Mouse (Mus musculus) forebrain, embryonic 16.5 days (tissue): ENCODE results near the gene Khdrbs2. TPM values are rescaled to one million over a fixed set of nuclear protein-coding genes. Genes with fewer than 3 reads are reported as not detected.

ENCODE experiments used
- ATAC-seq: fragments of 200-750 bp; cut with Nextera tagmentation; 2 replicates; pipeline ENCODE4 v1.8.0; 2017; ENCODE audit warnings: mild to moderate bottlenecking, moderate library complexity
- H3K27ac ChIP-seq: fragments of 300-500 bp; sonication (generic); 2 replicates; pipeline ENCODE4 v1.5.1; 2014; ENCODE audit warnings: low read length, control low read depth
- H3K27me3 ChIP-seq: fragments of 300-500 bp; sonication (generic); replicated peaks from 2 replicates; pipeline ENCODE4 v1.6.1; 2014; ENCODE audit warnings: low read length; ENCODE audit not compliant: control insufficient read depth, insufficient read depth
- H3K36me3 ChIP-seq: fragments of 300-500 bp; sonication (generic); 2 replicates; pipeline ENCODE4 v1.6.1; 2014; ENCODE audit not compliant: control insufficient read depth, insufficient read depth
- H3K4me1 ChIP-seq: fragments of 300-500 bp; sonication (generic); replicated peaks from 2 replicates; pipeline ENCODE4 v1.6.1; 2014; ENCODE audit warnings: low read length; ENCODE audit not compliant: control insufficient read depth, insufficient read depth
- H3K4me2 ChIP-seq: fragments of 300-500 bp; sonication (generic); 2 replicates; pipeline ENCODE4 v1.6.1; 2014; ENCODE audit warnings: mild to moderate bottlenecking, low read length, control low read depth
- H3K4me3 ChIP-seq: fragments of 300-500 bp; sonication (generic); replicated peaks from 2 replicates; pipeline ENCODE4 v1.5.1; 2014; ENCODE audit warnings: mild to moderate bottlenecking, low read length, control low read depth
- H3K9ac ChIP-seq: fragments of 300-500 bp; sonication (generic); replicated peaks from 2 replicates; pipeline ENCODE4 v1.6.1; 2014; ENCODE audit warnings: low read depth, low read length, control low read depth
- H3K9me3 ChIP-seq: fragments of 300-500 bp; sonication (generic); 2 replicates; pipeline ENCODE4 v1.6.1; 2016; ENCODE audit warnings: low read length; ENCODE audit not compliant: control insufficient read depth
- WGBS: fragments of 180-500 bp; shearing (Covaris S2); extraction: QIAGEN DNeasy Blood & Tissue Kit; methylation state at CpG from one replicate; pipeline ENCODE4 v1.1.7; 2014; 5-methylcytosine and 5-hydroxymethylcytosine counted together
- polyA plus RNA-seq: library from polyadenylated mRNA; unstranded; fragments of >200 nt; fragmentation: Nextera tagmentation; extraction: Ambion mirVana; gene quantifications from 2 replicates; pipeline ENCODE4 v1.2.1, GENCODE M21; 2015

The Khdrbs2 gene
- 63.4 and 65.7 TPM in 2 replicates for polyA plus RNA-seq

DNA sequence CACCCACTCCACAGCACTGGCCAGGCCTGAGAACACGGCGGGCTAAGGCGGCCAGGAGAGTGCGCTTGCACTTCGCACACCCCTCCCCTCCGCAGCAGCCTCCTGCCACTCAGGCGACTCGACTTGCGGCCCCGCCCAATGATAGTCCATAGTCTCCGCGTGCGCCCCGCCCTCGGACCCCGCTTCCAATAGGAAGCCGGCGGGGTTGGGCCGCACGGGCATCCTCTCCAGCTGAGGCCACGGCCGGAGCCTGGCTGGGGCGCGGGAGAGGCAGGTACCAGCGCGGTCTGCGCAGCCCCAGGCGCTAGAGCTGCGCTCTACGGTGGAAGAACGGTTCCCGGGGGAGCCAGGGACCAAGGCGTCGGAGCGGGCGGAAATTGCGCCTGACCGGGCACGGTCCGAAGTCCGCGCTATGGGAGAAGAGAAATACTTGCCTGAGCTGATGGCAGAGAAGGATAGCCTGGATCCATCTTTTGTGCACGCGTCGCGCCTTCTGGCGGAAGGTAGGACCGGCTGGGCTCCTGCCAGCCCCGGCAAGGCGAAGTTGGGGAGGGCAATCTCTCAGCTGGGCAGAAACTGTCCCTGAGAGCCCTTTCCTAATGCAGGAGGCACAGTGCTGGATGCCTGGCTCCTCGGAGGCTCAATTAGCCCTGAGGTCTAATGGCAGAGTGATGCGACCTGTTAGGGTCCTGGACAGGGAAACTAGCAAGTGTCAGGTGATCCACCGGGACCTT is at the start of gene Khdrbs2:
Khdrbs2 (plus strand) TSS at position 209 of the 734 bp plus-strand sequence.
- Histone ChIP-seq H3K4me3 (peak within 1 kb of the TSS; percentile 91), H3K27ac (peak within 1 kb of the TSS; percentile 71), H3K4me1 (peaks cover 9% of the 10 kb centered on the region), H3K36me3 (no peaks in the 10 kb centered on the region), H3K4me2 (peak within 1 kb of the TSS; percentile 82), H3K9ac (peak within 1 kb of the TSS; percentile 88), H3K27me3 (no peaks in the 10 kb centered on the region), H3K9me3 (no peaks in the 10 kb centered on the region)
- peak; percentile 99 for ATAC-seq
- under 1% methylated on average over 53 of the region's 53 CpGs for WGBS

DNA sequence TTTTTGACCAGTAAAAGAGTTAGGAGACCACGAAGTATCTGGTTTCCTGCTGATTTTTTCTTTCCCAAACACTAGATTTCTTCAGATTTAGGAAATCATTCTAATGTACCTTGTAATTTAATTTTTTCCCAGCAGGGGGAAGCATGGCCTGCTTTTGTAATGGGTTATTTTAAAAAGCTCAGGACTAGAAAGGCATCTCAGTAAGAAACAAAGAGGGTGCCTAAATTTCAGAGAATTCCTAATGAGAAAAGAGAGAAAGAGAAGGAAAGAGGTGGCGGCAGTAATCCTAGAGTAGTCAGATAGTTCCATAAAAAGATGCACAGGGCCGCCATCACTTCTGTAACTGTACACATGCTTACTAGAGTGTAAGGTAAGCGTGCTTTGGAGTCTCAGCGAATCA is 2.1 kb downstream of the Khdrbs2 start:
- ATAC-seq = no peak
- Histone ChIP-seq H3K4me1 (peaks cover 9% of the 10 kb centered on the region), H3K27ac (peak overlapping the region; percentile 78), H3K36me3 (no peaks in the 10 kb centered on the region), H3K4me2 (peak overlapping the region; percentile 49), H3K9me3 (no peaks in the 10 kb centered on the region), H3K27me3 (no peaks in the 10 kb centered on the region), H3K4me3 (peak overlapping the region; percentile 46), H3K9ac (peak overlapping the region; percentile 62)
- WGBS = 39% methylated on average over 5 of the region's 5 CpGs

GRCm38 (mm10) chr1:32199664-32200260 is 27.2 kb downstream of the Khdrbs2 start:
- no peak overlapping the region for H3K4me3 ChIP-seq
- no peak overlapping the region for H3K9ac ChIP-seq
- 63% methylated on average over 1 of the region's 1 CpGs for WGBS
- ATAC-seq = no peak
- H3K9me3 ChIP-seq = no peaks in the 10 kb centered on the region
- H3K4me2 ChIP-seq = no peak overlapping the region
- peaks cover 2% of the 10 kb centered on the region for H3K4me1 ChIP-seq
- no peaks in the 10 kb centered on the region for H3K27me3 ChIP-seq
- H3K27ac ChIP-seq = no peak overlapping the region
- H3K36me3 ChIP-seq = no peaks in the 10 kb centered on the region

- Histone ChIP-seq H3K9ac (no peak overlapping the region), H3K9me3 (no peaks in the 10 kb centered on the region), H3K4me1 (no peaks in the 10 kb centered on the region), H3K27ac (no peak overlapping the region), H3K36me3 (no peaks in the 10 kb centered on the region), H3K4me2 (no peak overlapping the region), H3K4me3 (no peak overlapping the region), H3K27me3 (no peaks in the 10 kb centered on the region)
- no peak for ATAC-seq
- 96% methylated on average over 5 of the region's 5 CpGs for WGBS
Measured at GRCm38 (mm10) chr1:32248443-32248842, 75.9 kb downstream of the Khdrbs2 start.

GRCm38 (mm10) chr1:32249602-32250001 is 77.1 kb downstream of the Khdrbs2 start:
- 95% methylated on average over 2 of the region's 2 CpGs for WGBS
- H3K36me3 ChIP-seq = no peaks in the 10 kb centered on the region
- H3K4me1 ChIP-seq = no peaks in the 10 kb centered on the region
- no peak overlapping the region for H3K27ac ChIP-seq
- no peak for ATAC-seq
- H3K4me2 ChIP-seq = no peak overlapping the region
- no peak overlapping the region for H3K4me3 ChIP-seq
- no peaks in the 10 kb centered on the region for H3K27me3 ChIP-seq
- no peak overlapping the region for H3K9ac ChIP-seq
- no peaks in the 10 kb centered on the region for H3K9me3 ChIP-seq

- Histone ChIP-seq H3K27ac (no peak overlapping the region), H3K4me2 (no peak overlapping the region), H3K9ac (no peak overlapping the region), H3K4me3 (no peak overlapping the region), H3K4me1 (no peaks in the 10 kb centered on the region), H3K9me3 (no peaks in the 10 kb centered on the region), H3K36me3 (no peaks in the 10 kb centered on the region), H3K27me3 (no peaks in the 10 kb centered on the region)
- ATAC-seq = no peak
- WGBS = 93% methylated on average over 1 of the region's 1 CpGs
Measured at GRCm38 (mm10) chr1:32250337-32250736, 77.8 kb downstream of the Khdrbs2 start.

GRCm38 (mm10) chr1:32258942-32259341 is 86.4 kb downstream of the Khdrbs2 start:
- Histone ChIP-seq H3K9me3 (no peaks in the 10 kb centered on the region), H3K27me3 (no peaks in the 10 kb centered on the region), H3K4me3 (no peak overlapping the region), H3K36me3 (no peaks in the 10 kb centered on the region), H3K9ac (no peak overlapping the region), H3K4me1 (no peaks in the 10 kb centered on the region), H3K27ac (no peak overlapping the region), H3K4me2 (no peak overlapping the region)
- WGBS = 78% methylated on average over 3 of the region's 3 CpGs
- peak; percentile 71 for ATAC-seq

GRCm38 (mm10) chr1:32270519-32270918 is 98.0 kb downstream of the Khdrbs2 start:
- no CpG with 5 or more reads among the region's 3 CpGs for whole genome bisulfite sequencing
- no peak overlapping the region for H3K4me3 ChIP-seq
- H3K9me3 ChIP-seq = no peaks in the 10 kb centered on the region
- no peaks in the 10 kb centered on the region for H3K27me3 ChIP-seq
- H3K27ac ChIP-seq = no peak overlapping the region
- H3K4me2 ChIP-seq = no peak overlapping the region
- no peaks in the 10 kb centered on the region for H3K36me3 ChIP-seq
- ATAC-seq = no peak
- H3K4me1 ChIP-seq = no peaks in the 10 kb centered on the region
- H3K9ac ChIP-seq = no peak overlapping the region

DNA sequence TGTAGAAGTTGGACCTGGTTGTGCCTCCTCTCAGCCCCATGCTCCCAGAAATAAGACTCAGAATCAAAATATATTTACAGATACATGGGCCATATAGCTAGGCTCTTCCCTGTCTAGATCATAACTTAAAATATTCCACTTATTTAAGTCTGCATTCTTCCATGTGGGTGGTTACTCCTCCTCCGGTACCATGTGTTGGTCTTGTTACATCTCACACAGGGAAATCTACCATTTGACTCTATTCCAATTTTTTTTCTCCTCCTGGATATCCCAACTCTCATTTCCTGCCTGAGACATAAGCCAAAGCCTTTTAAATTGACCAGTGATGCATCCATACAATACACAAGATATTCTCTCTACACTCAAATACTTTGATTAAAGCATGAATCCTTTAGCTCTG is 122.2 kb downstream of the Khdrbs2 start:
- WGBS = 83% methylated on average over 1 of the region's 1 CpGs
- ATAC-seq = no peak

More for the DNA sequence above, 122.2 kb downstream of the Khdrbs2 start:
- Histone ChIP-seq H3K36me3 (no peaks in the 10 kb centered on the region), H3K27ac (no peak overlapping the region), H3K9ac (no peak overlapping the region), H3K4me2 (no peak overlapping the region), H3K4me1 (no peaks in the 10 kb centered on the region), H3K9me3 (no peaks in the 10 kb centered on the region), H3K4me3 (no peak overlapping the region), H3K27me3 (no peaks in the 10 kb centered on the region)
